Mouse (Mus musculus) hindbrain, embryonic 10.5 days (tissue): ENCODE measurements around the gene Eps8l2. TPM values are rescaled to one million over a fixed set of nuclear protein-coding genes. Genes with fewer than 3 reads are reported as not detected.

Experiments used
- DNase-seq: peaks from one replicate; pipeline ENCODE4 v3.0.0-alpha.2; 2017; ENCODE audit warnings: low spot score
- H3K27ac ChIP-seq: fragments of 300-500 bp; sonication (generic); 2 replicates; pipeline ENCODE4 v1.5.1; 2016; ENCODE audit warnings: mild to moderate bottlenecking, moderate library complexity
- H3K27me3 ChIP-seq: fragments of 300-500 bp; sonication (generic); 2 replicates; pipeline ENCODE4 v1.6.1; 2016; ENCODE audit warnings: mild to moderate bottlenecking; ENCODE audit not compliant: poor library complexity, insufficient read depth, severe bottlenecking
- H3K36me3 ChIP-seq: fragments of 300-500 bp; sonication (generic); 2 replicates; pipeline ENCODE4 v1.6.1; 2016; ENCODE audit warnings: mild to moderate bottlenecking, moderate library complexity
- H3K4me1 ChIP-seq: fragments of 300-500 bp; sonication (generic); replicated peaks from 2 replicates; pipeline ENCODE4 v1.6.1; 2016; ENCODE audit warnings: mild to moderate bottlenecking
- H3K4me3 ChIP-seq: fragments of 300-500 bp; sonication (generic); 2 replicates; pipeline ENCODE4 v1.5.1; 2016; ENCODE audit warnings: mild to moderate bottlenecking, moderate library complexity
- H3K9me3 ChIP-seq: fragments of 300-500 bp; sonication (generic); 2 replicates; pipeline ENCODE4 v1.6.1; 2016; ENCODE audit warnings: mild to moderate bottlenecking, moderate library complexity
- WGBS: fragments of 180-500 bp; shearing (Covaris S2); methylation state at CpG from one replicate; pipeline ENCODE4 v1.1.7; 2016; 5-methylcytosine and 5-hydroxymethylcytosine counted together
- polyA plus RNA-seq: library from polyadenylated mRNA; unstranded; fragments of >200 nt; fragmentation: Nextera tagmentation; extraction: Ambion mirVana; gene quantifications from 2 replicates; pipeline ENCODE4 v1.2.1, GENCODE M21; 2016

Eps8l2 gene
- polyA plus RNA-seq, 1 experiment from 2014 or later = 6.7 TPM

DNA sequence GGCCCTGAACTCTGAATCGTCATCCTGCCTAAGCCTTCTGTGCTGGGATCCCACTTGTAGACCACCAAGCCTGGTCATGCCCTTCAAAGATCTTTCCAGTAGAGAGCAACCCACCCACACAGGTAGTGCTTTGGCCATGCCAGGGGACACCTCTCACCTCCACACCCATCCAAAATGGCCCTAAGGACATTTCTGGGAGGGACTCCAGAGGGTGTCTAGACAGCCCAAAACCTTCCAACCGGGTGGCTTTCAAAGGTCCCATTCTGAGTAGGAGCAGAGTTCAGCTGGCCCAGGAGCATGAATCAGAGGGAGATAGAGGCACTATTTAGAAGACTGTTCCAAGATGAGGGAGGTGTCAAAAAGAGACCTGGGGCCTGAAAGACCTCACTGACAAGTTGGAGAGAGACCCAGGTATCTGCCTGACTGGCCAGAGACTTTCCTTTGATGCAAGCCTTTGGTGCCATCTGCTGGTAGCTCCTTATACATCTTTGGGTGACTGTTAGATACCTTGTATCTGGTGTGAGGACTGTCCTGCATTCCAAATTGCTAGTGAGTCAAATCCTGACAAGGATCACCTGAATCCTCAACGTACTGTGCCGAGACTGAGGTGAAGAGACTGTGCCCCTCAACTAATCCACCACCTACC, 24.5 kb downstream of the Eps8l2 start:
- Histone ChIP-seq H3K4me3 (no peak overlapping the region), H3K36me3 (no peaks in the 10 kb centered on the region), H3K4me1 (peaks cover 9% of the 10 kb centered on the region; the same call in 1 of the 2 replicates), H3K9me3 (no peaks in the 10 kb centered on the region), H3K27me3 (peaks cover 45% of the 10 kb centered on the region), H3K27ac (no peak overlapping the region)
- DNase-seq = peak; percentile 59
- WGBS = 70% methylated on average over 4 of the region's 4 CpGs

DNA sequence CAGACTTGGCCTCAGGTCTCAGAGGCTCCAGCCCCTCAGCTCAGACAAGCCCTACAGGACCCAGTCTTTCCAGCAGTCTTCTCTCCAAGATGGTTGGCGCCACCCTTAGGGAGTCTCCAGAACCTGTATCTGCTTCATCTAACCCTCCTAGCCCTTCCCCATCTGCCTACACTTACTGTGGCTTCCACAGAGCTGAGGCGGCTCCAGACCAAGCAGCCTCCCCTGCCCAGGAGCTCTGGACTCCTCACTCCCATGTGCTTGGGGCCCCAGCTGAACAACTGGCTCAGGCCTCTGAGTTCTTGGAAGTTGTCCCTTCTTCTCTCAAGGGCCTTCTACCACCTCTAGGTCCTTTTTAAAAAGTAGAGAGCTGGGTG, 25.1 kb downstream of the Eps8l2 start:
- no peak for DNase-seq
- peaks cover 45% of the 10 kb centered on the region for H3K27me3 ChIP-seq
- WGBS = 71% methylated on average over 2 of the region's 2 CpGs
- no peaks in the 10 kb centered on the region for H3K36me3 ChIP-seq
- no peak overlapping the region for H3K4me3 ChIP-seq
- H3K4me1 ChIP-seq = peaks cover 9% of the 10 kb centered on the region; the same call in 1 of the 2 replicates
- no peak overlapping the region for H3K27ac ChIP-seq
- H3K9me3 ChIP-seq = no peaks in the 10 kb centered on the region

DNA sequence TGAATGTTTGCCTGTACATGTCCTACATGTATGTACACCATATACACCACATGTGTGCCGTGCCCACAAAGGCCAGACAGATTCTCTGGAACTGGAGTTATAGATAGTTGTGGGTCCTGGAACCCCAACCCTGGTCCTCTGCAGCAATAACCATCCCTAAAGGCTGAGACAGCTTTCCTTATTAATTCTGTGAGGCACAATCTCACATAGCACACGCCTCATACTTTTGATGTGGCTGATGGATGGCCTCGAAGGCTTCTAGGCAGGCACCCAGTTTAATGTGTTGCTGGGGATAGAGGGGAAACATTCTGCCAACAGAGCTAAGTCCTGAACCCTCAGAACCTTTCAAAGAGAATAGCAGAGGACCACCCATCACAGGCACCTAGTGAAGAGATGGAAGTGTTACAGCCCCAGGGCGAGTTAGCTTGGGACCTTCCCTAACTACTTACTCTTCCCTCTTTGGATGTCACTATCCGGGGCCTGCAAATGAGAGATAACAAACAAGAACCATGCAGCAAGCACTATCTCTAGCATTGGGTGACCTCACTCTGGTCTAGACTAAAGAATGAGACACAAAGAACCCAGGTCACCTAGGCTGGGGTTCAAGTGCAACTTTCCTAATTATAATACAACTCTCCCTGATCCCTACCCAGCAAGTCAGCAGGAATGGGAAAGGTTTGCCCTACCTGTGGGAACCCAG, 25.8 kb downstream of the Eps8l2 start:
- 82% methylated on average over 5 of the region's 5 CpGs for WGBS
- Histone ChIP-seq H3K27ac (no peak overlapping the region), H3K36me3 (no peaks in the 10 kb centered on the region), H3K27me3 (peaks cover 43% of the 10 kb centered on the region), H3K4me3 (no peak overlapping the region), H3K4me1 (peaks cover 9% of the 10 kb centered on the region; the same call in 1 of the 2 replicates), H3K9me3 (no peaks in the 10 kb centered on the region)
- no peak for DNase-seq

DNA sequence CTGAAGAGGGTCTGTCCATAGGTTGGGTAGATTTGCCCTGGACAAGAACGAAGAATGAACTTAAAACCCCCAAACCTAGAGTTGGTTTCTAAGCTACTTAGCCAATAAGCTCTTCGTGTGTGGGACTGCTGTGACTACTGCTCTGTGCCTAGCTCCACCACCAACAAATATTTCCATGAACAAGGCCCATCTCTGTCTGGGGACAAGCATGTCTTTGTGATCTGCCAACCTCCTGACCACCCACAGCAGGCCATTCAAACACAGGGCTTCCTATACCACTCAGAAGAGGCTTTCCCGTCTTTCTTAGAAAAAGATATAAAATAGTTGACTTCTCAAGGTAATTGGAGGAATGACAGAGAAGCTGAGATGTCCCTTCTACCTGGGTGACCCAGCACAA, 26.4 kb downstream of the Eps8l2 start:
- Histone ChIP-seq H3K9me3 (no peaks in the 10 kb centered on the region), H3K4me1 (peaks cover 9% of the 10 kb centered on the region; the same call in 1 of the 2 replicates), H3K36me3 (no peaks in the 10 kb centered on the region), H3K27ac (no peak overlapping the region), H3K4me3 (no peak overlapping the region), H3K27me3 (peaks cover 38% of the 10 kb centered on the region)
- 69% methylated on average over 3 of the region's 3 CpGs for WGBS
- no peak for DNase-seq

DNA sequence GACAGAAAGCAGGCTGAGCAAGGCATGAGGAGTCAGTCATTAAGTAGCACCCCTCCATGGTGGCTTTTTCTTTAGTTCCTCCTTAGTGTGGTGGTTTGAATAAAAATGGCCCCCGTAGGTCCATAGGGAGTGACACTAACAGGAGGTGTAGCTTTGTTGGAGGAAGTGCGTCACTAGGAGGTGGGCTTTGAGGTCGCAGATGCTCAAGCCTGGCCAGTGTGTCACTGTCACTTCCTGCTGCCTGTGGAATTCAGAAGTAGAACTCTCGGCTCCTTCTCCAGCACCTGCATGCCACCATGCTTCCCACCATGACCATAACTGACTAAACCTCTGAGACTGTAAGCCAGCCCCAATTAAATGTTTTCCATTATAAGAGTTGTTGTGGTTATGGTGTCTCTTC, 28.7 kb downstream of the Eps8l2 start:
- no peaks in the 10 kb centered on the region for H3K36me3 ChIP-seq
- H3K4me1 ChIP-seq = no peaks in the 10 kb centered on the region
- H3K27ac ChIP-seq = no peak overlapping the region
- peaks cover 14% of the 10 kb centered on the region for H3K27me3 ChIP-seq
- H3K9me3 ChIP-seq = no peaks in the 10 kb centered on the region
- WGBS = 85% methylated on average over 4 of the region's 4 CpGs
- no peak for DNase-seq
- H3K4me3 ChIP-seq = no peak overlapping the region

DNA sequence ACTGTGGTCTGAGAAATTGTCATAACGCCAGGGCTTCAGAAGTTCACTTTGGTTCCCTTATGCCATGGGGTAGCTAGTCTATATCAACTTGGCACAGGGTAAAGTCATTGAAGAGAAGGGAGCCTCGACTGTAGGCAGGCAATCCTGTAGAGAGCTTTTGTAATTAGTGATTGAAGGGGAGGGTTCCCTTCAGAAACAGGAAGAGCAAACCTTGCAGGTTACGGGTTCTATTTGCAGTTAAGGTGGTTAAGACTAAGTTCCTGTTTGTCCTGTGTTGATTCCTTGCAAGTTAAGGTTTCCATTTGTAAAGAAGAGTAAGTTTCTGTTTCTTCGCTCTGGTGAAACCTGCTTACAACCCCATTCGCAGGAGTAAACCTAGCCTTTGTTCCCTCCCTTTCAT, 31.2 kb downstream of the Eps8l2 start:
- H3K27ac ChIP-seq = no peak overlapping the region
- H3K36me3 ChIP-seq = no peaks in the 10 kb centered on the region
- no peak overlapping the region for H3K4me3 ChIP-seq
- DNase-seq = no peak
- H3K4me1 ChIP-seq = peaks cover 7% of the 10 kb centered on the region; the same call in 1 of the 2 replicates
- WGBS = 69% methylated on average over 5 of the region's 5 CpGs
- H3K9me3 ChIP-seq = no peaks in the 10 kb centered on the region
- H3K27me3 ChIP-seq = no peaks in the 10 kb centered on the region

DNA sequence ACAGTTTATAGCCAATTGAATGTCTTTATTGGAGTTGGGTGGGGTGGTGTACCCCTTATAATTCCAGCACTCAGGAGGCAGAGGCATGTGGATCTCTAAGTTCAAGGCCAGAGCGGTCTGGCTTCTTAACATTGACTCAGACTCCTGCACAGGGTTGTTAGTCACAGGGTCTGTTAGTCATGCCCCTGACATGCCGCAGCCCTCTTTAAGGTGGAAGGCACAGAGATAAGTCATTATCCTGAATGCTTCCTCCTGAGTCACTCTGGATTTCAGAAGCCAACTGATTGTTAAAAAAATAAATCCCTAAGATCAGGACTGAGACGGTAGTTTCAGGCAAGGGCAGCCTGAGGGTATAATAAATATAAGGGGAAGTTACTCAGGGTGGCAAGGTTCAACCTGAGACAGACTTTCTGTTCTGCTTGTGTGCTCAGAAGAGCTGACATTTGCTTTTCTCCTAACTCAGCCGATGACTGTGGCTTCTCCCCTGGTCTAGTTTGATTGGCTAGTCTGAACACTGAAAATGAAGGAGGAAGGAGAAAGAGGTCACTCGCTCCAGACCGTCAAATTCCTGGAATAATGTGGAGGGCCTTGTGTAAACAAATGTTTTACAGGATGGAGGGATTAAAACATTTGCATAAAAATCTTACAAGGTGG, 33.4 kb downstream of the Eps8l2 start:
- WGBS = 74% methylated on average over 6 of the region's 6 CpGs
- H3K27ac ChIP-seq = no peak overlapping the region
- H3K4me3 ChIP-seq = no peak overlapping the region
- no peak for DNase-seq
- no peaks in the 10 kb centered on the region for H3K36me3 ChIP-seq
- no peaks in the 10 kb centered on the region for H3K9me3 ChIP-seq
- peaks cover 7% of the 10 kb centered on the region; the same call in 1 of the 2 replicates for H3K4me1 ChIP-seq
- no peaks in the 10 kb centered on the region for H3K27me3 ChIP-seq

DNA sequence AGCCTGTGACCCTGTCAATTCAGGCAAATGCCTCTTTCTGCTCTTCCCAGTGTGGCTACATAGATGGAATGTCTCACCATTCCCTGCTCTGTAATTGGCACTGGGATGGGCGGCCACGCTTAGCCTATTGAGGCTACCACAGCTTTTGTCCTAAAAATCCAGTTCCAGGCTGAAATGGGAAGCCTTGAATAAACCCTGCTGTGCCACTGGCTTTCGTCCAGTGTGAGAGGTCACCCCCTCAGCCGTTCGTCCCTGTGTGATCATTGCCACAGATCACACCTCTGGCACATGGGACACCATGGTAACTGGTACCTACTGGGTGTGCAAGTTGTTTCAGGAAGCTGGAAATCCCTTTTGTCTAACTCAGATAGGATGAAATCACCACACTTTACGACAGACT, 34.9 kb downstream of the Eps8l2 start:
- DNase-seq = no peak
- H3K27me3 ChIP-seq = no peaks in the 10 kb centered on the region
- no peaks in the 10 kb centered on the region for H3K9me3 ChIP-seq
- 39% methylated on average over 6 of the region's 6 CpGs for WGBS
- H3K27ac ChIP-seq = no peak overlapping the region
- H3K4me1 ChIP-seq = peaks cover 7% of the 10 kb centered on the region; the same call in 1 of the 2 replicates
- H3K4me3 ChIP-seq = no peak overlapping the region
- no peaks in the 10 kb centered on the region for H3K36me3 ChIP-seq

DNA sequence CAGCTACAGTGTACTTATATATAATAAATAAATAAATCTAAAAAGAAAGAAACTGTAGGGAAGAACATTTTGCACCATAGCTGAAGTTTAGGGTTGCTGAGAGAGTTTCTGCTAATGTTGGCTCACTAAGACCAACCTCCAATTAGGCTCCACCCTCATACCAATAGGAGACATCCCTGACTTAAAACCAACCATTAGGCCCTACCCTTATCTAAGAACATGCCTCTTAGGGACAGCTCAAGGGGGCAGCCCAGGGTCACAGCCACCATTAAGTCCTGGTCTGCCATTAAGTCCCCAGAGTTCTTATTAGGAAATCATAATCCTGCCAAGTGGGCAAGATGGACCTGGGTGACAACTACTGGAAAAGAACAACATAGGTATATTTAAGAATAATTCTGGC, 35.7 kb downstream of the Eps8l2 start:
- no peak overlapping the region for H3K4me3 ChIP-seq
- no peaks in the 10 kb centered on the region for H3K9me3 ChIP-seq
- DNase-seq = no peak
- peaks cover 7% of the 10 kb centered on the region; the same call in 1 of the 2 replicates for H3K4me1 ChIP-seq
- H3K36me3 ChIP-seq = no peaks in the 10 kb centered on the region
- H3K27me3 ChIP-seq = no peaks in the 10 kb centered on the region
- H3K27ac ChIP-seq = no peak overlapping the region

DNA sequence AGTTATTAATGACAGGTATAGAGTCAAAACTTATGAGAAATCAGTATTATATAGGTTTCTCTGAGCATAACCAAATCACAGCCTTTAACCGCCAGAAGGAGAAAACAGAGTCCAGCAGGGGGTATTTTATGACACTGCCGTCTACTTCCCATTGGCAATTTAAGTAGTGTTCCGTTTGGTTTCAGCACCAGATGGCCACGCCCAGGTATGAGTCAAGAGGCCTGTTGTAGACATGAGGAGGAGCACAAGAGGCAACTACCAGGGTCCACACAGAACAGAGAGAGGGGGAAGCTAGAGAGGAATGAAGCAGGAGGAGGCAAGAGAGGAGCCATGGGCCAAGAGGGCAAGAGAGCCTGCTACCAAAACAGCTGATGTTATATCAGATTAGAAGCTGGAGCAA, 40.9 kb downstream of the Eps8l2 start:
- 76% methylated on average over 4 of the region's 4 CpGs for WGBS

DNA sequence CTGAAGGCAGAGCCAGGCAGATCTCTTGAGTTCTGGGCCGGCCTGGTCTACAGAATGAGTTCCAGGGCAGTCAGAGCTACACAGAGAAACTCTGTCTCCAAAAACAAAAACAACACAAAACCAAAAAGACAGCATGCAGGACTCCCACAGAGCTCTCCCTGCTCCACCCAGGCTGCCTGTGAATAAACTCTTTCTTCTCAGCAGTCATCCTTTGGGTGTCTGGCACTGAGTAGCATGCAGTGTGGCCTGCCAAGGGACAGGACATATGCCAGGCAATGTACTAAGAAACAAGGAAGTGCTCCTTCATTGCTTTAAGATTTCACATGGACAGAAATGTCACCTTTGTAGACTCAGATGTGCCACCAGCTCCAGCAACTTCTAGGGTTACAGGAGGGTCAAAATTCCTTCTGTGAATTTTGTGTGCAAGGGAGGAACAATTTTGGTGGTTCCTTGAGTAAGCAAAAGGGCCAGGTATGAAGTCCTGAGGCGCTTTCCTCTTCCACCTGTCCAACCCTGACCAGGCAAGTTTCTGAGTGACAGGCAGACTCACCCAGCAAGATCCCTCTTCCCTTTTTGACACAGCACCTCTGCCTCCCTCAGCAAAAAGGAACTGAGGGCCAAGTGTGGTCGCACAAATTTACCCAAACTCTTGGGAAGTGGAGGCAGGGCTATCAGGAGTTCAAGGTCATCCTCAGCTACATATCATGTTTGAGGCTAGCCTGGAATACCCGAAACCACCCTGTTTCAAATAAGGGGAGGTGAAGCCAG, 42.6 kb downstream of the Eps8l2 start:
- Histone ChIP-seq H3K36me3 (no peaks in the 10 kb centered on the region), H3K9me3 (no peaks in the 10 kb centered on the region), H3K27ac (no peak overlapping the region), H3K27me3 (0 out of 2 replicates have a peak, but pooled peaks cover 6% of the 10 kb centered on the region), H3K4me3 (no peak overlapping the region), H3K4me1 (0 out of 2 replicates have a peak, but pooled peaks cover 3% of the 10 kb centered on the region)
- DNase-seq = no peak
- WGBS = 75% methylated on average over 4 of the region's 4 CpGs

More for the DNA sequence above, 40.9 kb downstream of the Eps8l2 start:
- Histone ChIP-seq H3K4me3 (no peak overlapping the region), H3K9me3 (no peaks in the 10 kb centered on the region), H3K27ac (no peak overlapping the region), H3K4me1 (0 out of 2 replicates have a peak, but pooled peaks cover 3% of the 10 kb centered on the region), H3K36me3 (no peaks in the 10 kb centered on the region), H3K27me3 (0 out of 2 replicates have a peak, but pooled peaks cover 6% of the 10 kb centered on the region)
- DNase-seq = no peak

DNA sequence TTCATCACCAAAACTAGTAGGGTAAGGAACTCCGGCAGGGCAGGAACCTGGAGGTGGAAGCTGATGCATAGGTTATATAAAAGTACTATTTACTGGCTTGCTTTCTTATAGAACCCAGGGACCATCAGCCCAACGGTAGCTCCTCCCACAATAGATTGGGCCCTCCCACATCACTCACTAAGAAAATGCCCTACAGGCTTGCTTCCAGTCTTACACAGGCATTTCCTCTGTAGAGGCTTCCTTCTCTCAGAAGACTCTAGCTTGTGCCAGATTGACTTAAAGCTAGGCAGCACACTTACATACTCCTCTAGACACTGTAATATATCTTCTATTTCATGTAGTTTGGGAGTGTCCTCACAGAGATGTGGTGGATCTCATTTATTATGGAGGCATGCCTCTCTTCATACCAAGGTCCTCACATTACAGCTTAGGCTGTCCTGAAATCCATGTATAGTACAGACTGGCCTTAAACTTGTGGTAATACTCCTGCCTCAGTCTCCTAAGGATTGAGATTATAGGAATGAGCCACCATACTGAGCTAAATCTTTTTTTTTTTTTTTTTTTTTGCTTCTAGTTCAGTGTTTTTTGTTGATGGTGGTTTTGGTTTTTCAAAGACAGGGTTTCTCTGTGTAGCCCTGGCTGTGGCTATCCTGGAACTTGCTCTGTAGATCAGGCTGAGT, 49.3 kb downstream of the Eps8l2 start:
- Histone ChIP-seq H3K27me3 (peaks cover 15% of the 10 kb centered on the region; the same call in 1 of the 2 replicates), H3K27ac (no peak overlapping the region), H3K4me1 (peaks cover 18% of the 10 kb centered on the region), H3K4me3 (no peak overlapping the region), H3K36me3 (no peaks in the 10 kb centered on the region), H3K9me3 (no peaks in the 10 kb centered on the region)
- 55% methylated on average over 2 of the region's 2 CpGs for WGBS
- no peak for DNase-seq
